Mouse (Mus musculus) bone marrow, adult 2 months (tissue): ENCODE data around the gene Mfap2.

ENCODE experiments used
- CTCF ChIP-seq: fragments of 200-500 bp; IDR thresholded peaks from 2 replicates; pipeline ENCODE4 v1.5.1; 2011; ENCODE audit warnings: low read length, control low read depth; ENCODE audit not compliant: control insufficient read depth, insufficient read depth
- POLR2A ChIP-seq: fragments of 200-500 bp; IDR thresholded peaks from 2 replicates; pipeline ENCODE4 v1.6.1; 2011; ENCODE audit warnings: low read depth, mild to moderate bottlenecking, control low read depth, low read length, borderline replicate concordance; ENCODE audit not compliant: control insufficient read depth

GRCm38 (mm10) chr4:141048810-141049475 is 38.7 kb downstream of the Mfap2 start:
- TF ChIP-seq CTCF (no peak), POLR2A (no peak)
